Comparison of ENCODE assay signal across 35 mouse cellular contexts in the genomic region with DNA sequence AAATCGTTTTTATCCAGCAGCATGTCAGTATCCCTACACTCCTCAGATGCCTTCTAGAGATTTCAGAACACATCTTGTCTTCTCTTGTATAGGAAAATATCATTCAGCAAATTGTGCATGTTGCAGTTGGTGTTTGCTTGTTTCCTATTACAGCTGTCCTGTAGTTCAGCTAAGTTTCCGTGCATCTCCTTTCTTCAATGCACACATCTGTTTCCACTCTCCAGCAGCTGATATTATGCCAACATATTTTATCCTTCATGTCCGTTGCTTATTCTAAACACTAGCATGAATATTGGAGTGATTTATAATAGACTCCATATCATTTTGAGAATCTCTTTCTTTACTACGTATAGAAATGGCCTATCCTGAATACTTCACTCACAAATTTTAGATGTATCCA. TPM values are rescaled to one million over a fixed set of nuclear protein-coding genes. Genes with fewer than 3 reads are reported as not detected.
"Had no signal": no experiment of that assay in that cellular context is flagged by ENCODE, and none has a peak within 500 bp of the region (broad histone marks: within the 10 kb centered on the region; RNA-seq: fewer than 3 reads in every experiment).

No protein-coding gene starts in this region.

- H3K4me3 ChIP-seq: heart, embryonic 10.5 days; heart, embryonic 12.5 days; heart, embryonic 13.5 days; heart, embryonic 15.5 days; hindbrain, embryonic 10.5 days; hindbrain, embryonic 12.5 days; hindbrain, embryonic 13.5 days; hindbrain, embryonic 15.5 days; intestine, embryonic 15.5 days; kidney, embryonic 15.5 days; layer of hippocampus, adult 2 months had no signal

- ATAC-seq: hindbrain, embryonic 16.5 days; hindbrain, postnatal 0 days; inflammation-experienced regulatory T-cells, adult 6 months; intestine, embryonic 15.5 days; intestine, embryonic 16.5 days; intestine, postnatal 0 days had no signal

- H3K36me3 ChIP-seq: heart, embryonic 10.5 days; heart, embryonic 12.5 days; heart, embryonic 13.5 days; heart, embryonic 15.5 days; hindbrain, embryonic 10.5 days; hindbrain, embryonic 12.5 days; intestine, embryonic 15.5 days; kidney, embryonic 15.5 days had no signal

- H3K4me2 ChIP-seq: heart, embryonic 11.5 days; heart, embryonic 12.5 days; heart, embryonic 13.5 days; heart, embryonic 15.5 days; hindbrain, embryonic 12.5 days; hindbrain, embryonic 13.5 days; hindbrain, embryonic 14.5 days; hindbrain, embryonic 15.5 days; intestine, embryonic 15.5 days; kidney, embryonic 15.5 days had no signal

- H3K9me3 ChIP-seq: heart, embryonic 10.5 days; heart, embryonic 12.5 days; heart, embryonic 13.5 days; heart, embryonic 15.5 days; hindbrain, embryonic 10.5 days; hindbrain, embryonic 12.5 days; hindbrain, embryonic 13.5 days; hindbrain, embryonic 15.5 days; intestine, embryonic 15.5 days; kidney, embryonic 15.5 days had no signal

- H3K27me3 ChIP-seq: heart, embryonic 12.5 days; heart, embryonic 13.5 days; heart, embryonic 15.5 days; hindbrain, embryonic 12.5 days; hindbrain, embryonic 13.5 days; hindbrain, embryonic 15.5 days; intestine, embryonic 15.5 days; kidney, embryonic 15.5 days had no signal

- H3K4me1 ChIP-seq: heart, embryonic 10.5 days; heart, embryonic 12.5 days; heart, embryonic 13.5 days; heart, embryonic 15.5 days; hindbrain, embryonic 10.5 days; hindbrain, embryonic 12.5 days; hindbrain, embryonic 13.5 days; hindbrain, embryonic 15.5 days; intestine, embryonic 15.5 days; kidney, embryonic 15.5 days had no signal

- H3K27ac ChIP-seq: heart, embryonic 10.5 days; heart, embryonic 13.5 days; heart, embryonic 15.5 days; hindbrain, embryonic 10.5 days; hindbrain, embryonic 12.5 days; hindbrain, embryonic 13.5 days; hindbrain, embryonic 14.5 days; hindbrain, embryonic 15.5 days; hindbrain, postnatal 0 days; intestine, embryonic 15.5 days; kidney, embryonic 15.5 days; kidney, postnatal 0 days; layer of hippocampus, adult 2 months had no signal

- H3K9ac ChIP-seq: heart, embryonic 12.5 days; heart, embryonic 13.5 days; heart, embryonic 15.5 days; hindbrain, embryonic 12.5 days; hindbrain, embryonic 13.5 days; hindbrain, embryonic 14.5 days; hindbrain, embryonic 15.5 days; intestine, embryonic 15.5 days; kidney, embryonic 15.5 days had no signal

- DNase-seq: heart, postnatal 10 days; heart, postnatal 14 days; heart, postnatal 36 days; heart, postnatal 4 days; kidney, adult 11 months; kidney, adult 18-20 months; kidney, adult 2 months; kidney, adult 8-10 months; kidney, adult 9 months; kidney, postnatal 10 days; kidney, postnatal 14 days; kidney, postnatal 25 days; kidney, postnatal 36 days; kidney, postnatal 4 days; layer of hippocampus, adult 9-11 months; layer of hippocampus, postnatal 36 days had no signal

RNA-seq across cellular contexts. Expression of a gene that starts 41.0 kb away (rescaled TPM):
- polyA plus RNA-seq: inflammation-experienced regulatory T-cells, adult 6 months had no signal
